Mouse (Mus musculus) frontal cortex, adult 2 months (tissue): Measurements from ENCODE around the gene Klhdc10. TPM values are rescaled to one million over a fixed set of nuclear protein-coding genes. Genes with fewer than 3 reads are reported as not detected.

Experiments
- DNase-seq, 2 experiments: peaks; one replicate each; pipeline ENCODE4 v3.0.0; 2022; ENCODE audit warnings: low spot score in 1 of 2; ENCODE audit errors: extremely low spot score in 1 of 2
- polyA plus RNA-seq: library from polyadenylated mRNA; depleted of rRNA; stranded (reverse); fragments of >200 nt; gene quantifications from 2 replicates; pipeline ENCODE4 v1.2.3, GENCODE M21; 2012; rRNA removed

Klhdc10 gene
- polyA plus RNA-seq, 1 experiment = 62.7 TPM

- DNase-seq = no peak
Measured at GRCm38 (mm10) chr6:30465586-30465985, 63.9 kb downstream of the Klhdc10 start.

- DNase-seq = no peak
Measured at GRCm38 (mm10) chr6:30468058-30468457, 66.4 kb downstream of the Klhdc10 start.

GRCm38 (mm10) chr6:30468684-30469083 is 67.0 kb downstream of the Klhdc10 start:
- DNase-seq = peak in 1 of 2 experiments; percentile 53

- no peak for DNase-seq
Measured at GRCm38 (mm10) chr6:30469370-30469769, 67.7 kb downstream of the Klhdc10 start.

- no peak for DNase-seq
Measured at GRCm38 (mm10) chr6:30471706-30472105, 70.0 kb downstream of the Klhdc10 start.

GRCm38 (mm10) chr6:30476025-30476765 is 74.5 kb downstream of the Klhdc10 start:
- no peak for DNase-seq

DNA sequence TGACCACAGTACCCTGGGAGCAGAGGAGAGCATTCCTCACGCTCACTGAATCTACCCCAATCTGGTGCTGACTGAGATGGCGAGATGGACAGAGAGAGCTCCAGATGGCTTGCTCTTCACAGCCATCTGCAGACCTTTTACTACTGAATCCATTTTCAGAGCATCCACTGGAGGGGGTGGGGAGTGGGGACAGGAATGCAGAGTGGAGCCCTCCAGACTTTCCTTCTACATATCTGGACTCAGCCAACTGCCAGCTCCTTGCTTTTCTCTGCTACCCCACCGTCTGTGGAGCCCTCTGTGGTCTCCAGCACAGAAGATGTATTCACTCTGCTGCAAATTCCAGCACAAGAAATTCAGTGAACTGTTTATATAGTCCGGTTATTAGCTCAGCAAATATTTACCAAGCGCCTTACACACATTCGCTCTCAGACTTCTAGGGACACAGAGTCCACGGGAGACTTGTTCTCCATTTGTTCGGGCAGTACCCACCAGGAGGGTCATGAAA is 75.6 kb downstream of the Klhdc10 start:
- DNase-seq = no peak

- DNase-seq = no peak
Measured at GRCm38 (mm10) chr6:30477784-30478183, 76.1 kb downstream of the Klhdc10 start.

- DNase-seq = no peak
Measured at GRCm38 (mm10) chr6:30479418-30479817, 77.8 kb downstream of the Klhdc10 start.

GRCm38 (mm10) chr6:30482908-30483307 is 81.2 kb downstream of the Klhdc10 start:
- no peak for DNase-seq

DNA sequence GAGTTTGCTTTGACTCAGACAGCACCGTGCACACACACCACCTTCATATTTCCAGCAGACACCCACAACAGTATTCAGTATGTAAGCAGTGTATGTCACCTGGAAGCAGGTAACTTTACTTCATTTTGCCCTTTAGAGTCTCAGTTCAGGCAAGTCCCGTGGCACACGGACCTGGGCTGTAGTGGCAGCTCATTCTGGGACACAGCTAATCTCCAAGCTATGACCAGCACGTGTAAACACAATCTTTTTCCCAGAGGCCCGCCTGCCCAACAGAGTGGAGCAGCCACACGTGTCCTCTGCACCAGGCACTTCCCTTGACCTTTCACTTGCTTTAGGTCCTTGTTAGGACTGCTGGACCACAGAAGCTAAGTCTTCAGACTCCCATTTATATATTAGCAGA is 84.8 kb downstream of the Klhdc10 start:
- no peak for DNase-seq

DNA sequence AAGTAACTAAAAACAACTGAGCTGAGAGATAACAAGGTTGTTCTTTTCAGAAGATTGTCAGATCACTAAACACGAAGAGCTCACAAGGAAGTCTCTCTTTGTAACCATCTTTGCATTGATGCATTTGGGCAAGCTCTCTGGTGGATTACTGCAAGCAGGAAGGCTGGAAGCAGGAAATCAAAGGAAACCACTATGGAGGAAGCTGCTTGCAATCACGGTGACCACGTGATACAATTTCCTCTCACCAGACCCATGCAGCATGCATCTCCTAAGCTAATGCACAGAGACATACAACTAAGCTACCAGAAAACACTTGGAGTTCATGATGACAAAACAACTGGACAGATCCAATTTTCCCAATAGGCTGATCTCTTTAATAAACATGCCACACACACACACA is 97.4 kb downstream of the Klhdc10 start:
- DNase-seq = no peak

Other genes starting within 250 kb of the Klhdc10 start
- 78.2 and 80.0 TPM in 2 replicates for gene Ube2h, start 97.3 kb upstream of the Klhdc10 start, polyA plus RNA-seq
- gene Zc3hc1, start 10.8 kb upstream of the Klhdc10 start, polyA plus RNA-seq = 24.4 and 25.4 TPM in 2 replicates
- 25.1 and 28.2 TPM in 2 replicates for gene Tmem209, start 107.9 kb downstream of the Klhdc10 start, polyA plus RNA-seq
- 0.08 TPM in 1 of 2 replicates, not detected in the other for gene Ssmem1, start 108.0 kb downstream of the Klhdc10 start, polyA plus RNA-seq
- gene Cpa2, start 139.7 kb downstream of the Klhdc10 start, polyA plus RNA-seq = 2.7 and 4.3 TPM in 2 replicates
- 0.19 and 0.24 TPM in 2 replicates for gene Cpa4, start 166.5 kb downstream of the Klhdc10 start, polyA plus RNA-seq
- gene Cpa5, start 209.1 kb downstream of the Klhdc10 start, polyA plus RNA-seq = 0.04 TPM in 1 of 2 replicates, not detected in the other
- gene Cpa1, start 237.3 kb downstream of the Klhdc10 start, polyA plus RNA-seq = 0.13 TPM in 1 of 2 replicates, not detected in the other